Mouse (Mus musculus): ENCODE data around the gene 2200002J24Rik.
A peak's percentile ranks its signal among the peaks of the same experiment; 100 is the strongest.

2200002J24Rik gene

DNA sequence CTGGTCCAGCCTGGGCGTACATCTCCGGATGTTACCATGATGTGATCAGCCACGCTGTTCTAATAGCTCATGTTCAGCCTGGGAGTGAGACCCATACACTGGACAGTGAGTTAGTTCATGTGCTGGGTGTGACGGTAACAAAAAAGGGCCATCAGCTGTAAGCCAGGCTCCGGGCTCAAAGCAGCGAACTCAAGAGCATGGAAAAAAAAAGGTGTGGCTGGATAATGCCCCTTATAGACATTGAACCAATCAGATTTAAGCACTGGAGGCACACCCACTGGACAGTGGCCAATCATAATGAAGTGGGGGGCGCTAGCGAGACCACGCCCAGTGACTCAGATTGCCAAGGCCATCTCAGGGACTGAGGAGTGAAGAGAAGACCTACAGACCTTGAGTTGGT, at the start of gene 2200002J24Rik:
Gene 2200002J24Rik, plus strand, starts transcription at position 338 of the 400 bp plus-strand sequence.
- DNase-seq = no peak

DNA sequence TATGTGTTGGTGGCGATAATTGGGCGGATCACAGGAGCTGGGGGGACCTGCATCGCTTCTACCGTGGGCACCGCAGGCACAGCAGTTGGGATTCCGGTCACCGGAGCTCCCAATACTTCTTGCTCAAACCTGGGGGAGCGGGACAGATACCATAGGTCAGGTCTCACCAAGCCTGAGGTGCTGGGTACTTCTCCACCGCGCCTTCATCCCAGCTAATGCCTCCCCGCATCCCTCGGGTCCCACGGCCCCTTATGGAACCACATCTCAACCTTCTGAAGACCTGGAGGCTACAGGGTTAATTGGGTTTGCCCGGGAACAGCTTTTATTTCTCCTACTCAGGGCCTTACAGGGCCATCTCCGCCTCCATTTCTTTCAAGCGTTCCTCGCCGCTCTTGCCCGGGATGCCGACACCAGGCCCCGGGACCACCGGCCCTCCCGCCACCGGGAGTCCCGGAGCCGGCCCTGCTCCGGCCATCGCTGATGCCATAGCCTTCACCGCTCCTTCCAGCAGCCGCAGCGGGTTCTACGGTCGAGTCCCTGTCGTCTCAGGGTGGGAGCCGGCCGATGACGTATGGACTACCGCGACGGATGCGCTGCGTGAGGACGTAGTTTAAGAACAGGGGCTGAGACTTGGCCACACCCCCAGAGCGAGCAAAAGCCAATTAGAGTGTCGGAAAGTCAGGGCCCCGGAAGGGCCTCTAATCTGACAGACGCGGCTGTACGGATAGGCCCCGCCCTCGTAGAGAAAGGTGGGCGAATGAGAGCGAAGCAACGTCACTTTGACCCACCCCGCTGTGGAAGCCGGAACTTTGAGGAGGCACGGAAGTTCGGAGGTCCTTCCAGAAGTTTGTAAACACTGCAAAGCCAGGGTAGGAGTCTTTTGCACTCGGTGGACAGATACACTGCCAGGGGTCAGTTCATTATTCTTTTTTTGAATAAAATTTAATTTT, 48.9 kb upstream of the 2200002J24Rik start, which contains the start of gene Rbm42:
Gene Rbm42, minus strand, starts transcription at position 727 of the 950 bp plus-strand sequence.
- DNase-seq = peak; percentile 97

DNA sequence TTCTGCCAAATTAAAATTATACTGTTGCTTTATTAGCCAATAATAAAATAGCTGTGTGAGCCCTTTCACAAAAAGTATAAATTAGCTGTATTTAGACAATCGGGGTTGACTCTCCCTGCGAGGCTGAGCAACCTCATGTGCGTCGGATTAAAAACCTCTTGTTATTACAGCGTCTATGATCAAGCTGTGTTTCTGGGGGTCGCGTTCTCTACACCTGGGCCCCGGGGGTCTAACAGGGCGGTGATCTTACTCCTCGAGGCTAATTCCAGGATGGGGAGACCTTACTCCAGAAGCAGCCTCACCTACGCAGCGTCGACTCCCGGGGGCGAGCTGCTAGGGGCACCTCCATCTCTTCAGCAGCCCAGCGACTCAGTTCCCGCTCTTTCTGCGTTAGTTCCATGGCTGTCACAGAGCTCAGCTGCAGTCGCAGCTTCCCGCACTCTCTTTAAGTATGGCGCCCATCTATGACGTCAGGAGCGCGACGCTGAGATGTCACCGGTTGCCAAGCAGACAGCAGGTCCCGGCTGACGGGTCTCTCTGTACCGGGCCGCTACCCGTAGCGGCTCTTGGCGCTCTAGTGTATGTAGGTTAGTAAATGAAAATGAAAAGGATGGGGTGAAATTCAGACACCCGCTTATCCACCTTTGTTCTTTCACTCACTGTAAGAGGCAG, 34.1 kb upstream of the 2200002J24Rik start, which contains the start of gene Haus5:
Gene Haus5, minus strand, starts transcription at position 466 of the 672 bp plus-strand sequence.
- peak; percentile 92 for DNase-seq

DNA sequence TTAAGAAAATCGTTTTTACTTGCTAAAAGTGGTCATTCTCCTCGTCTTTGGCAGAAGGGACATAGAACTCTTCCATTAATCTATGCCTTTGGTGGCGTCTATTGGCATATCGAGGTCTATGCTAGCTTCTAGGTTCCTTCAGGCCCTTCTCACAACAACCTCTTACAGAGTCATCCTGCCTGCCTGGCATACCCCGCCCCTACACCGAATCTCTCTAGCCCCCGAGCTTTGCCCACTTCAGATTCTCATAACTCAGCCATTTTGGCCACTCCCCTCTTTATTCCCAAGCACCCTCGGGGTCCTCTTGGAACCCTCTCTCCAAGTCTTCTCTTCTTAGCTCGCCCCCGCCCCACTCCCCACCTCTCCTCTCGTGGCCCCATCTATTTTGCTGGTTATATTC, 33.4 kb upstream of the 2200002J24Rik start:
- no peak for DNase-seq

DNA sequence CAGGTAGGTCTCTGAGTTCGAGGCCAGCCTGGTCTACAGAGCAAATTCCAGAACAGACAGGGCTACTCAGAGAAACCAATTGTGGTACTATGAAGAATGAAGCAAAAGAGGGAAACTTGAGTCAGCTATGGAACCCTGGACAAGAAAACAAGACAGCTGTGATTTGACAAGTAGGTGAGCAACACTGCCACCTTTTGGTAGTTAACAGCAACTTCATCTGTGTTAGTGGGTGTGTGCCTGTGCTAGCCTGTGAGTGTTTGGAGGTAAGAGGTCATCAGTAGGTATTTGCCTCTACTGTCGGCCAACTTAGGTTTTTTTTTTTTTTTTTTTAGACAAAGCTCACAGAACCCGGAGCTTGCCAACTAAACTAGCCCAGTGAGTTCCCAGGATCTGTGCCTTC, 29.5 kb upstream of the 2200002J24Rik start:
- no peak for DNase-seq

DNA sequence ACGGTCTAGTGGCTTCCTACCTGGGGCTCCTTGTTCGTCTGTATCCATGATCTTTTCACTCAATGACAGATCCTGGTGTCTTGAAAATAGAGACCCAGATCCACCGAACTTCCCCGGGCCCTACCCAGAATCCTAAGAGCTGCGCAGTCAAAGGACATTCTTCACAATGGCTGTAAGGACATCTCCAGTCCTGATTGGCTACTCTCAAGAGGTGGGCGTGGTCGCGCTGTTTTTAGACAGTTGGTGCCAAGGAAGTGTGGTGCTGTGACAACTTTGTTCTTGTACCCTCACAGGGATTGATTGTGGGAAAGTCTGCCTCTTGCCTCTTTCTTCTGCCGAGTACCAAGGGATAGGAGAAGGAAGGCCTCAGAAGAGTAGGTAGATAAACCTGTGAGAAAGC, 27.2 kb upstream of the 2200002J24Rik start, which contains the start of gene Pmis2:
Gene Pmis2, minus strand, starts transcription at position 126 of the 400 bp plus-strand sequence.
- no peak for DNase-seq

DNA sequence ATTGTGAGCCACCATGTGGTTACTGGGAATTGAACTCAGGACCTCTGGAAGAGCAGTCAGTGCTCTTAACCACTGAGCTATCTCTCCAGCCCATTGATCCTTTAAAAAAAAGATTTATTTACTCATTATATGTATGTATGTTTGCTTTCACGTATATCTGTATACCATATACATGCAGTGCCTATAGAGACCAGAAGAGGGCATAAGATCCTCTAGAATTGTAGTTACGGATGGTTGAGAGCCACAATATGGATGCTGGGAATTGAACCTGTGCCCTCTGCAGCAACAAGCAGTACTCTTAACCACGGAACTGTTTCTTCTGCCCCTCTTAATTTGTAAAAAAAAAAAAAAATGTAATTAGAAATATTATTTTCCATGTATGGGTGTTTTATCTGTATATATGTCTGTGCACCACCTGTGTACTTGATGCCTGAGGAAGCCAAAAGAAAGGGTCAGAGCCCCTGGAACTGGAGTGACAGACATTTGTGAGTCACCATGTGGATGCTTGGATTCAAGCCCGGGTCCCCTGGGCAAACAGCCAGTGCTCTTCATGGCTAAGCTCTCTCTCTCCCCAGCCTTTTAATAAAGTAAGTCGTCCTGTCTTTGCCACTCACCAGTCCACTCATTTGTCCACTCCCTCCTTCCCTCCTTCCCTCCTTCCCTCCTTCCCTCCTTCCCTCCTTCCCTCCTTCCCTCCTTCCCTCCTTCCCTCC, 20.3 kb upstream of the 2200002J24Rik start:
- DNase-seq = no peak

DNA sequence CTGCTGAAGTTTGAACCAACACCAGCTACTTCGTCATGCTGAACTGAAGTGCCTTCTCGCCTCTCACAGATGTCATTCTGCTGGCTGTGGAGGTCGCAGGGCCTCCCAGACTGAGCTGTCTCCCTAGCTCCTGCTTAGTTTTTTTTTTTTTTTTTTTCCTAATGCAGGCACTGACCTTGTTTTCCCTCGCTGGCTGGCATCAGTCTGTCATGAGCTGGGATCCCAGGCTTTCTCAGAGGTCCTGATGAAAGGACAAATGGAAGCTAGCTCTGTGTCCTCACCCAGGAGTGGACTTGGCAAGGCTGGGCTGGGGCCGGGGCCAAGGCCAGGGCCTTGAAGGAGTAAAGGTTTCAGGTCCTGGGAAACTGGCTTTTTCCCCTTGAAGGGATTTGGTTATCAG, 16.8 kb upstream of the 2200002J24Rik start:
- DNase-seq = no peak

DNA sequence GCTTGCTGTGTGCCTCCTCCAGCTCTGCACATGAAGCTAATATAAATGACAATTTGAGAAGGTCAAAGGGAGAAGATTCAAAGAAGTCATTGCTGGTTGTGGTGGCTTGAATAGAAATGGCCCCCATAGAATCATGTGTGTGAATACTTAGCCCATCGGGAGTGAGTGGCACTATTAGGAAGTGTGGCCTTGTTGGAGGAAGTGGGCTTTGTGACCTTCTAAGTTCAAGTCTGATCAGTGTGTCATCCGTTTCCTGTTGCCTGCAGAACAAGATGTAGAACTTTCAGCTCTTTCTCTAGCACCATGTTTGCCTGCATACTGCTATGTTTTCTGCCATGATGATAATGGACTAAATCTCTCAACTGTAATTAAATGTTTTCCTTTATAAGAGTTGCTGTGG, 15.3 kb upstream of the 2200002J24Rik start:
- no peak for DNase-seq

DNA sequence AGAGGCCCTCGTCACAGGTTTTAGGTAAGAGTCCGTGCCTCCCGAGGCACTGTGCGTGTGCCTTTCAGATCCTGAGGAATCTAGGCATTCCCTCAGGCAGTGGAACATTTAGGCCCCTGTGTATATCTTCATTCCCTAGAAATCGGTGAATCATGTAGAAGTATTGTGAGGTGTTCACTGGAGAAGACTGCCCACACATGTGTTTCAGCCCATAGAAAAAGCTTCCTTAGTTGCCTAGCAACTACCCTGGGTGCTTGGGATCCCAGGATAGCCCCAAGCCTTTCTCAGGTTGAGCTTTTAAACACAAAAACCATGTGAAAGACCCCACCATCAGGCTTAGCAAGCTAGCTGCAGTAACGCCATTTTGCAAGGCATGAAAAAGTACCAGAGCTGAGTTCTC, 10.4 kb upstream of the 2200002J24Rik start:
- no peak for DNase-seq

DNA sequence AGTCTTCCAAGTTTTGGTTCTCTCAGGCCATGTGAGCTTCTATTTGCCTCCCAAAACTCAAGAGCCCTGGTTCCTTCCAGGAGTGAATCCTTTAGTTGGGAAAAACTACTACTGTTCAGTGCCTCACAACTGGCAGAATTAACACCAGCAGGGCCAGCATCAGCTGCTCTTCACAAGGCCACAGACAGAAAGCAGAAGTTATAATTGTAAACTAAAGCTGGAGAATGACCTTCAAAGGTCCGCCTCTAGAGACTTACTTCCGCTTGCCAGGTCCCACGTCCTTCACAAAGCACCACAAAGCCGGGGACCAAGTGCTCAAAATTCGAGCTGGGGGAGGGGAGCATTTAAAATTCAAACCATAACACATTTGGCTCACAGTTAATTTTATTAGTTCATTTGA, 625 bp upstream of the 2200002J24Rik start:
- DNase-seq = no peak

DNA sequence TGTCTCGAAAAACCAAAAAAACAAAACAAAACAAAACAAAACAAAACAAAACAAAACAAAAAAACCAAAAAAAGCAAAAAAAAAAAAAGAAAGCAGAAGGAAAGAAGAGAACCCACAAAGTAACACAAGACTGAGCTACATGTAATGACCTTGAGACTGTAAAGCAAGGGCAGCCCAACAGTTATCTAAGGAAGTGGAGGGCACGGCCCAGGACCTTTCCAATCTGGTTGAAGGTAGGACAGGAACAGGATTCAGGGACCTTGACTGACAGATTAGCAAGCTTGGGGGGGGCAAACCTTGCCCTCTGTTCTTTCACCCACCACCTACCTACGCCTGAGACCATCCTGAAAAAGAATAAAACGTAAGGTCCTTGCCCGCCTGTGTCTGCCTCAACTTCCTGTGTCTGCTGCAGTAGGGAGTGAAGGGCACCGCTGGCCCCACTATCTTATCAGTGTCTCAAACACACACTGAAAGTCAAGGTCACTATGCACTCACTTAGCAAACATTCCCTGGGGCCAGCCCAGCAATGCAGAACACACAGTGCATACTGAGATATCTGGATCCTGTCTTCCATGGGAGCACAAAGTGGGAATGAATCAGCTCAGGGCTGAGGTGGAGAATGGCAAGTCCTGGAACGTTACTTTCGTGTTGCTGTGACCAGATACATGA, 7.6 kb downstream of the 2200002J24Rik start:
- DNase-seq = no peak

DNA sequence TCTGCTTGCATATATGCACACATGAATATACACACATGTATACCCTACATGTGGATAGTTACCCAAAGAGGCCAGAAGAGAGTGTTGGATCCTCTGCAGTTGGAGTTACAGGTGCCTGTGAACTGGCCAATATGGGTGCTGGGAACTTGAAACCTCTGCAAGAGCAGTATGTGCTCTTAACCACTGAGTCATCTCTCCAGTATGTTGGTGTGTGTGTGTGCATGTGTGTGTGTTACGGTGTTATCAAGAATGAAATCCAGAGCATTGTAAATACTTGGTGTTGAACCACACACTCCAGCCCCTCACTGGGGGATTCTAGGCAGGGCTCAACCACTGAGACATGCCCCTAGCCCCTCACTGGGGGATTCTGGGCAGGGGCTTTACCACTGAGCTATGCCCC, 8.7 kb downstream of the 2200002J24Rik start:
- DNase-seq = no peak

DNA sequence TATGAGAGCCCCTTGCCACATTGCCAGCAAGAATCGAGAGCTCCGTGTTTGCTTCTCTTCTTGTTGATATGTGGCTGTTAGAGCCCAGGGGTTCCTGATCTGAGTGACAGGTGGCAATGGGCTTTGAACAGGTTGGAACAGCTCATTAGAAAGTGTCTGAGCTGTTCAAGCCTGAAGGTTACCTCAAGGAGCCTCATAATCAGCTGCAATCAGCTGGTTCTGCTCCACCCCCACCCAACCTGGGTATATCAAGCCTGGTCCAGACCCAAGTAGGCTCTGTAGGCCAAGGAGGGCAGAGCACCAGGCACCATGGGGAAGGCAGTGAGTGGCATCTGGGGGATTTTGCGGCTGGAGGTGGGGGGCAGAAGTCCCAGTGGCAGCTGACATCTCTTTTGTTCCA, 13.2 kb downstream of the 2200002J24Rik start, which contains the start of gene Atp4a:
Gene Atp4a, plus strand, starts transcription at position 268 of the 400 bp plus-strand sequence.
- no peak for DNase-seq

DNA sequence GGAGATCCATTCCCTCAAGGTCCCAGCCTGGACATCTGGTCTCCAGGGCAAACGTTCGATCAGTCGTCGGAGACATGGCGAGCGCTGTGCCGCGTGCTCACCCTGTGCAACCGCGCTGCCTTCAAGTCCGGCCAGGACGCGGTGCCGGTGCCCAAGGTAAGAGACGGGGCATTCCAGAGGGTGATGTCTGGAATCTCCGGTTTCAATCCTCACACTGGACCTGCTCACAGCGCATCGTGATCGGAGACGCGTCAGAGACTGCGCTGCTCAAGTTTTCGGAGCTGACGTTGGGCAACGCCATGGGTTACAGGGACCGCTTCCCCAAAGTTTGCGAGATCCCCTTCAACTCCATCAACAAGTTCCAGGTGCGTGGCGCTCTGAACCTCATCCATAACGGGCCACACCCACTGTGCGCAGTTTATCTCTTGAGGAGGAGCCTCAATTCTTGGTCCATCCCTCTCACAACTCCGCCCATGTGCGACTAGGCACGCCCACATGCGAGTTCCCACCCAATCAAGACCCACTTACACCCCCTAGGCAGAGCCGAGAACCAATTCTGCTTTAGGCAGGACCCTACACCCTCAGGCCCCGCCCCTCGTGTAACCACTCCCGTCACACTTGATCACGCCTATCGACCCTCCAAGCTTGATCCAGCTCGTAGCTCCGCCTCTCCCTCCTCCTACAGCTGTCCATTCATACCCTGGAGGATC, 18.4 kb downstream of the 2200002J24Rik start:
- peak; percentile 26 for DNase-seq

DNA sequence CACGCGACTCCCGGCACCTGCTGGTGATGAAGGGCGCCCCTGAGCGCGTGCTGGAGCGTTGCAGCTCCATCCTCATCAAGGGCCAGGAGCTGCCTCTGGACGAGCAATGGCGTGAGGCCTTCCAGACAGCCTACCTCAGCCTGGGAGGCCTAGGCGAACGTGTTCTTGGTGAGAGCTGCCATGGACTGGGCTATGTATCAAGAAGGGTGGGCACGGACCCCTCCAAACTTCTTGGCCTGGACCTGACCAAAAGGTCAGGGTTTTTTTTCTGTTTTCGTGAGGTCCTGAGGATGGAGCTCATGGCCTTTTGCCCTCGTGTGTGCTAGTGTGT, 19.0 kb downstream of the 2200002J24Rik start:
- DNase-seq = no peak

DNA sequence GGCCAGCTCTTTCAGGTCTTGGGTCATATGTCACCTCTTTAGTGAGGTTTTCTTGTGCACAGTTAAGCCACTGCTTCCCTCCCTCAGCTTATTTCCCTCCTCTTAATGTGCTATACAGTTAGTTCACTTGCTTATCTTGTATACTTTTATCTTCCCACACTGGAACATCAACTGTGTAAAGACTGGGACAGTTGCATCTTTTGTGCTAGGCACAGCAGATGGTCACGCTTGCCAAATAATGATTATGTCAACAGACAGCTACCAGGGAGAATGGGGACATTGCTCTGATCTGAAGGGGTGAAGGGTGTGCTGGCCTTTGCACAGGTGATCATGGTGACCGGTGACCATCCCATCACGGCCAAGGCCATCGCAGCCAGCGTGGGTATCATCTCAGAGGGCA, 20.9 kb downstream of the 2200002J24Rik start:
- no peak for DNase-seq

DNA sequence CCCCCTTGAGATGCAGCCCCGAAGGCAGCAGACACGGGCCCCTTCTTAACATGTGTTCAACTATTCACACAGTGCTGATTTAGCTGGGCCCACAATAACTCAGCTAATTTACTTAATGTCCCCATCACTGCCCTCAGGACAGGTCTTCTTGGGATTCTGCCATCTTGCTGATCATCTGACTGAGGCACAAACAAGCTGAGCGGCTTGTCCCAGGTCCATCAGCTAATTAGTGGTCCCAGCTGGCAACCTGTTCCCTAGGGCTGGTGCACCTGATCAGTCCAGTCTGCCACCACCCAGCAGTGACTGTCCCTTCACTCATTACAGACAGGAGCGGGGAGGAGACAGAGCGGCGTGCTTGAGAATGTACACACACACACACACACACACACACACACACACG, 22.6 kb downstream of the 2200002J24Rik start:
- no peak for DNase-seq

DNA sequence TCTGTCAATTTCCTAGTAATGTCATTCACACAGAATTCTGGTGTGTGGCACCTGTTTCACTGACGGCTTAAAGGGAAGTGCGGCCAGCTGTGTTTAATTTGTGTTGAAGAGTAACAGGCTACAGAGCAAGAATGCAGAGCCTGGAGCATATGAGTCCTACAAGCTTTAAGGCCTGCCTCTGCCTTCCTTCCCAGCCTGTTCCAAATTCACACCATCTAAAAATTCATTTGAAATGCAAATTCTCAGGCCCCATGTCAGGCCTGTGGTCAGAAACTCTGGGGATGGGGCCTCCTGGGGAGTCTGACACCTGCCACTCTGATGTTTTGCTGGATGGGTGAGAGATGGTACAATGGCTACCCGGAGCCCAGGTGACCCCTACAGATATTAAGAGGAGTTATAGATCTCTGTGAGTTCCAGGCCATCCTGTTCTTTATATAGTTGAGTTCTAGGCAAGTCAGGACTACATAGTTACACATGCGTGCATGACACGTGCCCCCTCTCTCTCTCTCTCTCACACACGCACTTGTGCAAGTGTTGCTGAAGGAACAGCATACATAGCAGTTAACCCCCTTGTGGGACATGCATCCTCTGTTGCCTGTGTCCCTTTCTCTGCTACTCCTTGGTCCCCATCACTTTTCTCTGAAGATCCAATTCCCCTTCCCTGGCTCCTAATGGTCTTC, 24.7 kb downstream of the 2200002J24Rik start:
- no peak for DNase-seq

DNA sequence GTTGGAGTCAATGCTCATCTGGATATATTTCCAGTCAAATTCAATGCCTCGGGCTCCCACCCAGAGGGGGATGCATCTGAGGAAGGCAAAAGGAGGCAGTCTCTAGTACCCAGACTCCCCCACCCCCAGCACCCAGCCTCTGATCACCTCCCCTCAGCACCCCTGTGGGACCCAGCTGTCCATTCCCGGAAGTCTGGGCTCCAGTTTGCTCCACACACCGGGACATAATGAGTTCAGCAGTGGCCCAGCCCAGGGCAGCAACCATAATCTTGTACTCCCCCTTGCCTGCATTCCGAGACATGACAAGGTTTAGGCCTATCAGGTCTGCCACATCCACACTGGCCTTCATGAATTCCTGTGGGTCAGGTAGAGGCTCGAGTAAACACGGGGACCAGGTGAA, 29.5 kb downstream of the 2200002J24Rik start:
- no peak for DNase-seq

DNA sequence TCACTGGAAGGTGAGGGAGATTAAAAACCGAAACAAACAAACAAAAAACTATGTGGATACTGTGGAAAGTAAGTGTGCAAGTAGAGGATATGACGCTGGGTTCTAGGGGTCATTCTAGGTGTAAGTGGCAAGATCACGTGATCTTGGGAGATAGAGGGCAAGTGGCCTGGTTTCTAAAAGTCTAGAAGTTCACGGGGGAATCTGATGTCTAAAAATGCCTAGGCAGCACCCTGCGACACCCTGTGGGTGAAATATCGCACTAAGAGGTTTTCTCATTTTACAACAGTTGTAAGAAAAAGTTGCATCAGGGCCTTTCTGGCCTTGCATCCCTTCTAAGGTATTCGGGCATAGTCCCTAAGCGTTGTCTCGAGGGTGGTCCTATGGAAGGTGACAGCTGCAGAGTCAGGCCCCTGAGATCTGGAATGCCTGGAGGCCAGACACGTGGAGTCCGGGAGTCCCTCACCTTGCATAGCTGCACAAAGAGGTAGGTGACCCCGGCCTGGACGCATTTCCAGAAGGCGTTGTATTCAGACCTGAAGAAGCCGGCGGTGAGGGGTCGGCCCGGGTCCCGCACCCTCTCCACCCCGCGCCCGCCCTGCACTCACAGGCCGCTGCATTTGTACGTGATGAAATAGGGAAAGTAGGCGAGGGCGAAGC, 30.1 kb downstream of the 2200002J24Rik start:
- no peak for DNase-seq

Measured in kidney, adult 18-20 months (tissue).